Mouse (Mus musculus): Measurements from ENCODE around the gene Rpap2.
A peak's percentile ranks its signal among the peaks of the same experiment; 100 is the strongest.

The Rpap2 gene

DNA sequence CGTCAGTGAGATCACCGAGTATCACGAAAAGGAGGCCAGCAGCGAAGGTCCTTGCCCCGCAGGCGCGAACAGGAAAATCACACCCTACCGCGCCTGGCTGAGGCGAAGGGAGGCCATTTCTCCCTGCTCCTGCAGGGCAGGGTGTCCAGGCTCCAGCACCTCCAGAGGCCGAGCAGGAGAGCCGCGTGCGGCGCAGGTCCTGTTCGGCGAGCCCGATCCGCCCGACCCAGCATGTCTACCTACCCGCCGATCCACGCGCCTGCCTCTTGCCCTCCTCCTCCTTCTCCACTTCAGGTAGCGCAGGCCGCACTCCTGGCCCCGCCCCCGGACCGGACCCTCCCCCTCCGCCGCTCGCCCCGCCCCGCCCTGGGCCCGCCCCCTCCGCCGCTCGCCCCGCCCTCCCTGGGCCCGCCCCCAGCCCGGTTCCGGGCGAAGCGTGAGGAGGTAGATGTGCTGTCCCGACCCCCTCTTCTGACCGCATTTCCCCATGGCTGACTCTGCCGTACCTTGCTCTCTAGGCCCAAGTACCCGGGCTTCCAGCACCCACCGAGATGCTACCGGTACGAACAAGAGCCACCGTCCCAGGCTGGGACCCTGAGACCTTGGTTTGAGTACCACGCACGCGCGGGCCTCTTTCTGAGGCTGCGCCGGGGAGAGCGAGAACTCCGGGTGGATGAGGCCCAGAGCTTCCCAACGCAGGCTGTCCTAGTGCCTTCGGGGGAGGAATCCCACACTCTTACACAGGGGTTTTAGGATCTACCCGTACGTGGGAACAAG is at the start of gene Rpap2, which contains the start of gene Glmn:
TSS of gene Rpap2 (plus strand) at position 73 of the 777 bp plus-strand sequence.
TSS of gene Glmn (minus strand) at position 588 of the 777 bp plus-strand sequence.
- DNase-seq (ENCODE audit: low spot score in 2 of 2) = peak; percentile 68 to 82

GRCm38 (mm10) chr5:107547955-107548354 is 49.2 kb upstream of the Rpap2 start:
- DNase-seq (ENCODE audit: low spot score in 2 of 2) = no peak

DNA sequence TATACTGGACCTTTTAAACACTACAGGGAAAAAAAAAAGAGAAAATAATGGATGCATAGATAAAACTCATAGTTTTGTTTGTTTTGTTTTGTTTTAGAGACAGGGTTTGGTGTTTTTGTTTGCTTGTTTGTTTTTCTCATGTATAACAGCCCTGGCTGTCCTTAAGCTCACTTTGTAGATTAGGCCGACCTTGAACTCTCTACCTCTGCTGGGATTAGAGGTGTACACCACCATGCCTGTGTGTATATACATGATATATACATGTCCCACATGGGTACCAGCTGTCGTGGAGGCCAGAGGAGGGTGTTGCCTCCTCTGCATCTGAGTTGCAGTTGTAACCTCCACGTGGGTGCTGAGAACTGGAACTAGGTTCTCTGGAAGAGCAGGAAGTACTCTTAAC is 48.7 kb upstream of the Rpap2 start:
- no peak for DNase-seq (ENCODE audit: low spot score in 2 of 2)

- DNase-seq (ENCODE audit: low spot score in 2 of 2) = no peak
These were observed 42.8 kb upstream of the Rpap2 start for GRCm38 (mm10) chr5:107554336-107554735.

DNA sequence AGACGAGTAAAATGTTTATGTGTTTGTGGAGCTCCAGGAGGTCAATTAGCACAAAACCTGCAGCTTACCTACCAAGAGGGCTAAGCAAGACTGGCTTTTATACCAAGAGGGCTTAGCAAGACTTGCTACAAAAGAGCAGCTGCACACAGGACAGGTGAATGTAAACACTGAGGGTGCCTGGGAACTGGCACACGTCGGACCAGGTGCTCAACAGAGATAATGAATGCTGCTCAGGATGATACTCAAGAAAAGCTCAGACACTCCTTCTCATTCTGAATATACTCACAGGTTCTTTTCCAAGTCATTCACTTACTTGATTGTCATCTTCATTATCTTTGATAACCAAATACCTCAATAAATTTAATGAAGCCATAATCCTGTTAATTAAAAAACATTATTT is 40.2 kb upstream of the Rpap2 start:
- no peak for DNase-seq (ENCODE audit: low spot score in 2 of 2)

- DNase-seq (ENCODE audit: low spot score in 2 of 2) = peak in 1 of 2 experiments; percentile 13
These were observed 28.0 kb upstream of the Rpap2 start for GRCm38 (mm10) chr5:107569148-107569547.

DNA sequence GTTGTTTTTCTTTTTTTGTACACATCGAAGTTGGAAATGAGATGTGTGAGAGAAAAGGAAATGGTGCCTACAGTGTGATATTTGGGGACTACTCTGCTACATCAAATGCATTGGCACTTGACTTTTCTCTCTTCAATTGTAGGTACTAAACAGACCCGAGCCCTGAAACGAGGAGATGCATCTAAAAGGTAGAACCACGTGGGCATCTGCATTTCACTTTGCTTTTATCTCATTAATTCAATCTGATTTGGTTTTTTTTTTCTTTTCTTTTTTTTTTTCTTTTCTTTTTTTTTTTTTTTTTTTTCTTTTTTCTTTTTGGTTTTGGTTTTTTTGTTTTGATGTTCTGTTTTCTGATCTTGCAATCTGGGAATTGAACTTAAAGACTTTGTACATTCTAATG is 1.2 kb downstream of the Rpap2 start:
- DNase-seq (ENCODE audit: low spot score in 2 of 2) = no peak

GRCm38 (mm10) chr5:107611224-107611623 is 14.1 kb downstream of the Rpap2 start:
- peak; percentile 45 to 56 for DNase-seq (ENCODE audit: low spot score in 2 of 2)

DNA sequence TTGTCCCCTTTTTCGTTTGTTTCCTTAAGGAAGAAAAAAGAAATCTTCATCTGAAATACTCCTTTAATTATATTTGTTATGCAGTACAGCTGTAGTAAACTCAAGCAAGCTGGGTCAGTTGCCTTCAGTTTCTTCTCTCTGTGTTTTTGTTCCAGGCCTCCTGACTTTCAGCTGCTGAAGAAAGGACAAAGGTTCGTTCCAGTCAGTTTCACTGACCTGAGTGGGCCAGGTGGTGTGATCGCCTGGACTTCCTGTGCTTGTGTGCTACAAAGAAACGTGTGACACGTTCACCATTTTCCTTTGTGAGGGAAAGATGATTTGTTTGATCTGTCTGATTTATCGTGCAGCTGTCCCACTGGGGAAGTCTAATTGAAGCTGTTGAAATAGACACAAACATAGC is 20.8 kb downstream of the Rpap2 start:
- no peak for DNase-seq (ENCODE audit: low spot score in 2 of 2)

- DNase-seq (ENCODE audit: low spot score in 2 of 2) = no peak
These were observed 24.2 kb downstream of the Rpap2 start for GRCm38 (mm10) chr5:107621327-107621726.

GRCm38 (mm10) chr5:107633651-107634050 is 36.5 kb downstream of the Rpap2 start:
- no peak for DNase-seq (ENCODE audit: low spot score in 2 of 2)

- DNase-seq (ENCODE audit: low spot score in 2 of 2) = no peak
These were observed 39.9 kb downstream of the Rpap2 start for GRCm38 (mm10) chr5:107637106-107637505.

GRCm38 (mm10) chr5:107638366-107638765 is 41.2 kb downstream of the Rpap2 start:
- DNase-seq (ENCODE audit: low spot score in 2 of 2) = no peak

DNA sequence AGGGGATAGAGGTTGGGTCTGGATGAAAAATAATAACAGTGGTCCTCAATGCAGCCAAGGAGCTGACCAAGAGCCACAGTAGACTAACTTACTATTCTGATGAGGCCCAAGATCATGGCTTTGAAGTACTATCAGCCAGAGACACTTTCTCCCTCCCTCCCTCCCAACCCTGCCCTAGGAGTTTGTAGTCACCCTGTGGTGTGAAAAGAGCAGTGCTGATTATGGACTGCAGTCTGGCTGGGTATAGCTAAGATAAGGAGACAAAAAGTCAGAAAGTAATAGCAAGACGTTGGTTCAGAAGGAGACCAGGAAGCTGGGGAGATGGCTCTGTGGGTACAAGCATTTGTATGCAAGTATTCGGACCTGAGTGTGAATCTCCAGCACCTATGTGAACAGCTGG is 47.4 kb downstream of the Rpap2 start:
- DNase-seq (ENCODE audit: low spot score in 2 of 2) = no peak

GRCm38 (mm10) chr5:107645935-107646334 is 48.8 kb downstream of the Rpap2 start:
- no peak for DNase-seq (ENCODE audit: low spot score in 2 of 2)

DNA sequence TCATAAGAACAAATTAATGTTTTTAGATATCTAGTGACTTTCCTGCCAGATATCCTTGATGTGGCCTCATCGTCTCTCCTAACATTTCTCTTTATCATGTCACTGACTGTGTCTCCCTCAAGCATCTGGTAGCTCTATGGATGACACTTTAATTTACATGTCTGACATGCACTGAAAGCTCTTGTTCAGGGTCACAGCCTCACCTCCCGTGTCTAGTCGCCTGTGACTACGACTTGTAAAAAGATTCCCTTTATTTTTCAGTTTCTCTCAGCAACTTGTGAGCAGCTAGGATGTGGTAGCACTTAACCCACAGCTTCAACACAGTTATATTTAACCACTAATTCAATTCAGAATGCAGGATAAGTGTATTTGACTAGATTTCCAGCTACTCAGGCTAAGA is 50.4 kb downstream of the Rpap2 start:
- no peak for DNase-seq (ENCODE audit: low spot score in 2 of 2)

DNA sequence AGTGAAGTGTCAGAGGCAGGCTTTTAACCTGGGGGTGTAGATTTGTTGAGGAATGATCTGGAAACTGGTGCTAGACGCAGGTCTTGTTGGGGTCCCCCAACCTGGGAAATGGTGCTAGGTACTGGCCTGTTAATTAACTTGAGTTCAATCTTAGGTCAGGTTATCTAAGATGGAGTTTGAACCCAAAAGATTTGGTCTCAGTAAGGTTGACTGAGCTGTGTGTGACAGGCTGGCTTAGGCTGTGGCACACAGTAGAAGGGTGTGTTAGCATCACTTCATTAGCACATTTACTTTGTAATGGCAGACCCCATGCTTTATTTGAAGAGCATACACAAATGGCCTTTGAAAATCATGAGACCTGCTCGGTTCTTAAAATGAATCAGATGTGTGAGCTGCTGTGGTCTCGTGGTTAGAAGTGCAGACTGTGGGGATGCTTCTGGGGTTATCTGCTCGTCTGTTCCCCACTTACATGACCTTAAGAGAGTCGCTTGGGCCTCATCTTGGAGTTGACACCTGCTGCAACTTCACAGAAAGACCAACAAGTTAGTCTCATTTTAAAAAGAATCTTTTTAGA is 51.5 kb downstream of the Rpap2 start:
- DNase-seq (ENCODE audit: low spot score in 2 of 2) = no peak

- DNase-seq (ENCODE audit: low spot score in 2 of 2) = no peak
These were observed 52.5 kb downstream of the Rpap2 start for GRCm38 (mm10) chr5:107649680-107650079.

DNA sequence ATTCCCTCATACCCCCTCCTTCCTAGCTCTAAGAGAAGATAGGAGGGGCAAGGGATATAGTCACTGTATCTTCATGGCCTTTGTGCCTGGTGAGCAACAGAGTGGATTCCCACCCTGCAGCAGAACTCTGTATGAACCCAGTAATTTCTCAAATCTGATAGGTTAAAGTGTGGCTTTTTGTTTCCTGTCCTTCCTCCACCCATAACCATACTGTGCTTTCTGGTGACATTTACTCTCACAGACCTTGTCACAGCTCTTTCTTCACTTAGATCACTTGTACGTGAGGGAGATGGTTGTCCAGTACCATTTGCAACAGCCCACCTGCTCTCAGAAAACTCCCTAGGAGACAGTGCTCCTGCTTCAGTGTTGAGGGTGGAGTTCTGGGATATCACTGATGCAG is 53.3 kb downstream of the Rpap2 start:
- no peak for DNase-seq (ENCODE audit: low spot score in 2 of 2)

DNA sequence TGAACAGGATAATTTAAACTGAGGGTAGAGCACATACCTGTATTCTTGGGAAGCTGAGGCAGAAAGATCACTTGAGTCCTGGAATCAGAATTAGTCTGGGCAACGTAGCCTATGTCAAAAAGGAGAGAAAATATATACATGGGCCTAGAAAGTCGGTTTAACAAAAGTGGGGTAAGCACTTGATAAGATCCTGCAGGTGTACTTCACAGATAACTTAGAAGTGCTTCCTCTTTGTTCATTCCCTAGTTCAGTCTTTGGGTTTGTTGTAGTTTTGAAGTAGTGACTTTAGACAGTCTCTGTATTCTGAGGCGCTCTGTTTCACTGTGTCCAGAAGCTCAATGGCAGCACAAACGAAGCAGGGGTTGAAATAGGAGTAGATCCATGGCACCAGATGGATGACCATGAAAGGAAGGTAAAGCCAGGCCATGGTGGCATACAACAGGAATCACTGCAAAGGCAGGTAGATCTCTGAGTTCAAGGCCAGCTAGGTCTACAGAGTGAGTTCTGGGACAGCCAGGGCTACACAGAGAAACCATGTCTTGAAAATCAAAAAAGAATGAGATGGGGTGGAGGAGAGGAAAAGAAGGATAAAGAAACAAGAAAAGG is 55.0 kb downstream of the Rpap2 start:
- no peak for DNase-seq (ENCODE audit: low spot score in 2 of 2)

DNA sequence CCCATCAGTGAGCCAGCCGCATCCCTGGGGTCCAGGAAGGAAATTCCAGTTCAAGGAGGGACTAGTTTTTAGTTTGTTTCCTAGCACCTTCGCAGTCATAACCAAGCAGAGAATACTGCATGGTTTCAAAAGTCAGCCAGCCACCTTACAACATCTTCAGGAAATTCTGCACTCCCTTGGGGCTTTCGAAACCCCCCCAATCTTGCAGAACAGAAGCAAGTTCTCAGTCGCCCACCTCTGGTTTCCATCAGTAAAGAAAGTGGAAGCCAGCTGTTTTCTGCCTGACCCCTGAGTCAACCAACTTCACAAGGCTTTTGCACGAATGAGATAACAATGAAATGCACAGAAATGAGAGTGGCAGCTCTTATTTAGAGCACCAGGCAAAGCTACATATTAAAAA is 81.2 kb downstream of the Rpap2 start:
- DNase-seq (ENCODE audit: low spot score in 2 of 2) = no peak

- DNase-seq (ENCODE audit: low spot score in 2 of 2) = no peak
These were observed 84.1 kb downstream of the Rpap2 start for GRCm38 (mm10) chr5:107681300-107681699.

DNA sequence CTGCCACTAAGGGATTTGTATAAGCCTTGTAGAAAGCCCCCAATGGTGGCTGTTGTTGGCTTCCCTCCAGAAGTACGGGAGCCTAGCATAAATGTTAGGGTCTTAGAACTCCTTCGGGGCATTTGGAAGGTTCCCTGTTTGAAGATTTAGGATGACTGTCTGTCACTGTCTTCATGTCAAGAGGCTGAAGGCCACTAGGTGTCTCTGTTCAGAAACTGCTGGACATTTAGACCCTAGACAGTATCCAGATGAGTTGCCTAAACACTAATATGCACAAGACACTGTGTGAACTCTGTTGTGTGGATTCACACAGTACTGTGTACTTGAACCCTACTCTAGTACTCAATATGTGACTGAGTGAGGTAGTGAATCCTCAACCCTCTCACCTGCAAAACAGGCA is 87.2 kb downstream of the Rpap2 start:
- DNase-seq (ENCODE audit: low spot score in 2 of 2) = no peak
